Mouse (Mus musculus) liver, embryonic 14.5 days (tissue): ENCODE data around the gene Kif17. TPM values are rescaled to one million over a fixed set of nuclear protein-coding genes. Genes with fewer than 3 reads are reported as not detected.
A peak's percentile ranks its signal among the peaks of the same experiment; 100 is the strongest.

Experiments
- ATAC-seq: fragments of 200-750 bp; cut with Nextera tagmentation; 2 replicates; pipeline ENCODE4 v1.8.0; 2017; ENCODE audit warnings: moderate number of reproducible peaks, mild to moderate bottlenecking, moderate library complexity; ENCODE audit not compliant: insufficient read depth
- DNase-seq, 3 experiments: peaks; one replicate each; pipeline ENCODE4 v3.0.0-alpha.2; 2012 to 2013; ENCODE audit warnings: low read depth in 3 of 3, low spot score in 3 of 3
- H3K27ac ChIP-seq: fragments of 300-500 bp; sonication (generic); 2 replicates; pipeline ENCODE4 v1.5.1; 2014; ENCODE audit warnings: moderate library complexity, mild to moderate bottlenecking, control low read depth, inconsistent platforms
- H3K27me3 ChIP-seq: fragments of 300-500 bp; sonication (generic); 2 replicates; pipeline ENCODE4 v1.6.1; 2014; ENCODE audit warnings: mild to moderate bottlenecking, low read length, moderate library complexity; ENCODE audit not compliant: control insufficient read depth, insufficient read depth
- H3K36me3 ChIP-seq: fragments of 300-500 bp; sonication (generic); replicated peaks from 2 replicates; pipeline ENCODE4 v1.6.1; 2014; ENCODE audit warnings: low read depth; ENCODE audit not compliant: control insufficient read depth, insufficient read depth
- H3K4me1 ChIP-seq, 2 experiments: fragments of 200-500 bp in 1 of 2; fragments of 300-500 bp in 1 of 2; sonication (generic) in 1 of 2; replicated peaks; 2 replicates each; pipeline ENCODE4 v1.6.1; 2012 to 2014; ENCODE audit warnings: antibody characterized with exemption in 1 of 2, inconsistent platforms in 1 of 2, low read length in 1 of 2; ENCODE audit not compliant: control insufficient read depth in 2 of 2, insufficient read depth in 2 of 2
- H3K4me2 ChIP-seq: fragments of 300-500 bp; sonication (generic); 2 replicates; pipeline ENCODE4 v1.6.1; 2014; ENCODE audit warnings: low read depth, mild to moderate bottlenecking, control low read depth, moderate library complexity
- H3K4me3 ChIP-seq, 2 experiments: fragments of 200-500 bp in 1 of 2; fragments of 300-500 bp in 1 of 2; sonication (generic) in 1 of 2; 2 replicates each; pipeline ENCODE4 v1.5.1; 2012 to 2014; ENCODE audit warnings: low read depth in 2 of 2, low read length in 2 of 2, mild to moderate bottlenecking in 2 of 2, control low read depth in 1 of 2, inconsistent platforms in 1 of 2, moderate library complexity in 1 of 2; ENCODE audit not compliant: insufficient read depth in 1 of 2
- H3K9ac ChIP-seq: fragments of 300-500 bp; sonication (generic); replicated peaks from 2 replicates; pipeline ENCODE4 v1.6.1; 2014; ENCODE audit warnings: mild to moderate bottlenecking, control low read depth, moderate library complexity
- H3K9me3 ChIP-seq: fragments of 300-500 bp; sonication (generic); 2 replicates; pipeline ENCODE4 v1.6.1; 2016; ENCODE audit warnings: low read length, mixed read lengths; ENCODE audit not compliant: control insufficient read depth
- CTCF ChIP-seq: IDR thresholded peaks from 2 replicates; pipeline ENCODE4 v1.5.1; 2016; ENCODE audit warnings: antibody characterized with exemption, low read depth, control low read depth
- EP300 ChIP-seq: IDR thresholded peaks from 2 replicates; pipeline ENCODE4 v1.6.1; 2016; ENCODE audit warnings: antibody characterized with exemption, low read depth
- WGBS: fragments of 180-500 bp; shearing (Covaris S2); extraction: QIAGEN DNeasy Blood & Tissue Kit; methylation state at CpG from one replicate; pipeline ENCODE4 v1.1.7; 2014; ENCODE audit not compliant: insufficient replicate concordance; 5-methylcytosine and 5-hydroxymethylcytosine counted together
- polyA plus RNA-seq, 2 experiments: library from polyadenylated mRNA; depleted of rRNA in 1 of 2; stranded (reverse) in 1 of 2; unstranded in 1 of 2; fragments of >200 nt; fragmentation: Nextera tagmentation in 1 of 2; extraction: Ambion mirVana in 1 of 2; gene quantifications; 2 replicates each; pipeline versions ENCODE4 v1.2.1 to v1.2.3; 2012 to 2014

Gene Kif17
- polyA plus RNA-seq, 2 experiments: 0.06 to 0.19 TPM

DNA sequence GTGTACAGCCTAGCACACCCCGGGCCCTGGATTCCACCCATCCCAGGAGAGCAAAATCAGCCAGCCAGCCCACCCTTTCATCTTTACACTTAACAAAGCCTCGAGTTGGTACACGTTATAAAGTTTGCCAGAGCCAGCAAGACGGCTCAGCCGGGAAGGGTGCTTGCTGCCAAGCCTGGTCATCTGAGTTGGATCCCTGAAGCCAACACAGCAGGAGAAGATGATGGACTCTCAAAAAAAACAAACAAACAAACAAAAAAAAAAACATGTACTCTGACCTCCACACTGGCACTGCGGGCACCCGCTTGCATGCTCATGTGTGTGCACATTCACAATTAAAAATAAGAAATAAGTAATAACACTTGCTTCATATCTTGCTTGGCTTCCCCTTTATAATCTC is 91.8 kb downstream of the Kif17 start:
- Histone ChIP-seq H3K27ac (no peak overlapping the region), H3K4me3 (no peak overlapping the region), H3K9me3 (no peaks in the 10 kb centered on the region), H3K4me1 (peaks cover 0 to 5% of the 10 kb centered on the region in 2 experiments; a peak in 2 of 4 replicates), H3K4me2 (no peak overlapping the region), H3K27me3 (no peaks in the 10 kb centered on the region), H3K9ac (no peak overlapping the region), H3K36me3 (no peaks in the 10 kb centered on the region)
- 61% methylated on average over 7 of the region's 7 CpGs for WGBS
- ATAC-seq (no peak), DNase-seq (no peak)
- no peak for TF ChIP-seq EP300
- no peak for TF ChIP-seq CTCF

DNA sequence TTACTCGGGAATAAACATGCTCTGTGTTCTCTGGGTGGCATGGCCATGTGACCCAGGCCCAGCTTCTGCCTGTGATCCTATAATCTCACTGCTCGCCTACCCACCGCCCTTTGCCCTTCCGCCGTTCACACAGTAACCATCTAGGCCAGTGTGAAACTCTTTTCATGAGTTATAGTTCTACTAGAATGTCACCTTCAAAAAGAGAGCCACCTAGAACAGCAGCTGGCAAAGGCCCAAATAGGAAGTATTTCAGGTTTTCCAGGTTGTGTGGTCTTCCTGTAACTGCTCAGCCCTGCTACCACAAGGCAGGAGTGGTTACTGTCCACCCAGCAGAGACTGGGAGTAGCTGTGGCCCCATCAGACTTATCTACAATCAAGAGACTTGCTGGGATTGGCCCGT is 92.5 kb downstream of the Kif17 start:
- Histone ChIP-seq H3K9me3 (no peaks in the 10 kb centered on the region), H3K4me1 (peaks cover 0 to 5% of the 10 kb centered on the region in 2 experiments; a peak in 2 of 4 replicates), H3K27ac (peak overlapping the region; percentile 22; the same call in 1 of the 2 replicates), H3K4me3 (no peak overlapping the region), H3K36me3 (no peaks in the 10 kb centered on the region), H3K4me2 (no peak overlapping the region), H3K9ac (no peak overlapping the region), H3K27me3 (no peaks in the 10 kb centered on the region)
- TF ChIP-seq EP300 (no peak), CTCF (no peak)
- WGBS: 59% methylated on average over 6 of the region's 6 CpGs
- DNase-seq (peak in 2 of 3 experiments; percentile 17 to 22), ATAC-seq (peak; percentile 63)

DNA sequence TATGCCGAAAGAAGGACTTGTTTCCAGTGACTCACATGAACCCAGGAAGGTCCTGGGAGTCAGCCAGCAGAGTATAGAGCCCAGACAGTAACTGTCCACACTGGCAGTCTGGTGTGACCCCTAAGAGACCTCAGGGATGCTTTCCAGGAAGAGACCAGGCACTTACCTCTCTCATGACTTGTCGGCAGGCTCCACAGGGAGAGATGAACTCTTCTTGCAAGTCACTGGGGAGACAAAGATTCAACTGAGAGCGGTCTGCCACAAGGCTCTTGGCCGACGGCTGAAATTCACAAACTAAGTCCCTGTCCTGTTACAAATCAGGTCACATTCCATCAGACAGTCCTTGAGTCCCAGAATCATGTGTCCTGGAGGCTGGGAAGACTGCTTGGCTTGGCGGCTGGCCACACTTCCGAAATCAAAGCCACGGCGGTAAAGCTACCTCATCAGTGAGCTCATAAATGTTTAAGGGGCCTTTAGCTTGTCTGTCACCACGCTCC is 93.2 kb downstream of the Kif17 start:
- Histone ChIP-seq H3K4me2 (no peak overlapping the region), H3K9ac (no peak overlapping the region), H3K4me3 (no peak overlapping the region), H3K36me3 (no peaks in the 10 kb centered on the region), H3K9me3 (no peaks in the 10 kb centered on the region), H3K4me1 (peaks cover 0 to 5% of the 10 kb centered on the region in 2 experiments; a peak in 2 of 4 replicates), H3K27ac (peak overlapping the region; percentile 22; the same call in 1 of the 2 replicates), H3K27me3 (no peaks in the 10 kb centered on the region)
- TF ChIP-seq EP300 (no peak), CTCF (no peak)
- no peak for DNase-seq
- no peak for ATAC-seq
- 69% methylated on average over 10 of the region's 10 CpGs for WGBS

DNA sequence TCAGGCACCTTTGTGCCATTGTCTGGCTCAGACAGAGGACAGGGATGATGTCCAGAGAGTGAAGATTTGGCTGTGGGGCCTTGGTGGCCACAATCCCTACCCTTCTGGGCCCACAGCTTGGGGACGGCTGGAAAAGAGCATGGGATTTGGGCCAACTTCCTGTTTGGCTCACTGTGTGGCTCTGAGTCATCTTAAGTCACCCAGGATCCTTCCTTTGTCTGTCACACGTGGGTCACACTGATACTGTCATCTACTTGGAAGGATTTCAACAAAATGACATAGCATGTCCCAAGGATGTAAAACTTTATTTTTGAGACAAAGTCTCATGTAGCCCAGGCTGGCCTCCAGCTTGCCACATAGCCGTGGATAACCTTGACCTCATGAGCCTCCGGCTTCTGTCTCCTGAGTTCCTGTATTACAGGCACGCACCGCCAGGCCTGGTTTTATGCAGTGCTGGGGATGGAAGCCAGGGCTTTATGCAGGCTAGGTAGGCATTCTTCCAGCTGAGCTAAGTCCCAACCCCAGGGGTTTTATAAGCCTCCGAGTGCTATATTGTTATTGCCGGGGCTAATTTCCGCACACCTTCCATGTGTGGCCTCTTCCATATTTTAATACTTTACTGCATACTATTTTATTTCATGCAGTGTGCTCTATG is 94.8 kb downstream of the Kif17 start:
- Histone ChIP-seq H3K4me1 (peaks cover 0 to 5% of the 10 kb centered on the region in 2 experiments; a peak in 2 of 4 replicates), H3K9ac (no peak overlapping the region), H3K27ac (no peak overlapping the region), H3K27me3 (no peaks in the 10 kb centered on the region), H3K36me3 (no peaks in the 10 kb centered on the region), H3K9me3 (no peaks in the 10 kb centered on the region), H3K4me2 (no peak overlapping the region), H3K4me3 (no peak overlapping the region)
- TF ChIP-seq EP300: no peak
- TF ChIP-seq CTCF: no peak
- DNase-seq (no peak), ATAC-seq (no peak)
- 59% methylated on average over 9 of the region's 9 CpGs for WGBS

DNA sequence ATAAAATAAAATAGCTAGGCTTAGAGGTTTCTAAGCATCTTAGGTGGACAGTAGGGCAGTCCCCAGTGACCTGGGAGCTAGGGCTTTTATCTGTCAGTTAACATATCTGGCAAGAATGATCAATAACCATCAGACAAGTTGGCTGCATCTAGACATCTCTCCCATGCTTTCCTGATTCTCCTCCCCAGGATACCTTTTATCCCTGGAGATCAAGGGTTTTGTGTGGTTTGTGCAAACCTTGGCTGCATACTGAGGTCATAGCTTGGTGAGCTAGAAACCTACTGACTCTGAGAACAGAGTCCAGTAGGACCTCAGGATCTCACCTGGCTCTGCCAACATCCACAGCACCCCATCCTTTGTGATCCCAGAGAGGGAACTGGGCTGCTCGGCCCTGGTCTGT is 97.0 kb downstream of the Kif17 start:
- H3K27ac ChIP-seq: no peak overlapping the region
- WGBS: 46% methylated on average over 1 of the region's 1 CpGs
- no peak overlapping the region for H3K4me3 ChIP-seq
- H3K36me3 ChIP-seq: no peaks in the 10 kb centered on the region
- H3K9me3 ChIP-seq: no peaks in the 10 kb centered on the region
- ATAC-seq (no peak), DNase-seq (no peak)
- TF ChIP-seq EP300 (no peak), CTCF (no peak)
- no peak overlapping the region for H3K4me2 ChIP-seq
- no peaks in the 10 kb centered on the region for H3K27me3 ChIP-seq
- no peak overlapping the region for H3K9ac ChIP-seq
- H3K4me1 ChIP-seq: peaks cover 0 to 5% of the 10 kb centered on the region in 2 experiments; a peak in 2 of 4 replicates
